Mouse (Mus musculus): ENCODE results near the gene Lhfp. TPM values are rescaled to one million over a fixed set of nuclear protein-coding genes. Genes with fewer than 3 reads are reported as not detected.
A peak's percentile ranks its signal among the peaks of the same experiment; 100 is the strongest.

Lhfp gene
- polyA plus RNA-seq, 1 experiment from 2014 or later: 64.5 TPM

- H3K9me3 ChIP-seq (replicated peaks; ENCODE audit: control insufficient read depth, low read length): no peaks in the 10 kb centered on the region
- ATAC-seq (replicated peaks; ENCODE audit: insufficient number of reproducible peaks, low FRiP score, low TSS enrichment): no peak
- H3K4me3 ChIP-seq (ENCODE audit: low read depth, low read length): peak overlapping the region; percentile 69
- H3K4me2 ChIP-seq: peak overlapping the region; percentile 88
- no peaks in the 10 kb centered on the region for H3K27me3 ChIP-seq (ENCODE audit: control insufficient read depth, insufficient read depth, low read length)
- no peaks in the 10 kb centered on the region for H3K36me3 ChIP-seq (ENCODE audit: control insufficient read depth, insufficient read depth, low read length)
- H3K4me1 ChIP-seq (ENCODE audit: control insufficient read depth, insufficient read depth, low read length): peaks cover 33% of the 10 kb centered on the region
- H3K27ac ChIP-seq (ENCODE audit: low read depth, low read length): peak overlapping the region; percentile 84
- 41% methylated on average over 11 of the region's 11 CpGs for WGBS (ENCODE audit: insufficient replicate concordance)
- peak overlapping the region; percentile 52; the same call in 1 of the 2 replicates for H3K9ac ChIP-seq (ENCODE audit: low read depth, low read length)
These were observed 3.5 kb downstream of the Lhfp start for GRCm38 (mm10) chr3:53044682-53045299.

- no peak overlapping the region for H3K4me3 ChIP-seq (ENCODE audit: low read depth, low read length)
- no peak for ATAC-seq (replicated peaks; ENCODE audit: insufficient number of reproducible peaks, low FRiP score, low TSS enrichment)
- WGBS (ENCODE audit: insufficient replicate concordance): 81% methylated on average over 4 of the region's 4 CpGs
- no peak overlapping the region for H3K9ac ChIP-seq (ENCODE audit: low read depth, low read length)
- H3K27ac ChIP-seq (ENCODE audit: low read depth, low read length): no peak overlapping the region
- no peaks in the 10 kb centered on the region for H3K9me3 ChIP-seq (replicated peaks; ENCODE audit: control insufficient read depth, low read length)
- no peaks in the 10 kb centered on the region for H3K36me3 ChIP-seq (ENCODE audit: control insufficient read depth, insufficient read depth, low read length)
- peak overlapping the region; percentile 6; the same call in 1 of the 2 replicates for H3K4me2 ChIP-seq
- H3K4me1 ChIP-seq (ENCODE audit: control insufficient read depth, insufficient read depth, low read length): peaks cover 29% of the 10 kb centered on the region
- no peaks in the 10 kb centered on the region for H3K27me3 ChIP-seq (ENCODE audit: control insufficient read depth, insufficient read depth, low read length)
These were observed 4.4 kb downstream of the Lhfp start for GRCm38 (mm10) chr3:53045697-53046096.

- H3K9ac ChIP-seq (ENCODE audit: low read depth, low read length): no peak overlapping the region
- no peaks in the 10 kb centered on the region for H3K27me3 ChIP-seq (ENCODE audit: control insufficient read depth, insufficient read depth, low read length)
- H3K4me1 ChIP-seq (ENCODE audit: control insufficient read depth, insufficient read depth, low read length): peaks cover 29% of the 10 kb centered on the region
- no peak overlapping the region for H3K4me3 ChIP-seq (ENCODE audit: low read depth, low read length)
- no peak for ATAC-seq (replicated peaks; ENCODE audit: insufficient number of reproducible peaks, low FRiP score, low TSS enrichment)
- H3K27ac ChIP-seq (ENCODE audit: low read depth, low read length): no peak overlapping the region
- H3K4me2 ChIP-seq: peak overlapping the region; percentile 33
- H3K9me3 ChIP-seq (replicated peaks; ENCODE audit: control insufficient read depth, low read length): no peaks in the 10 kb centered on the region
- H3K36me3 ChIP-seq (ENCODE audit: control insufficient read depth, insufficient read depth, low read length): no peaks in the 10 kb centered on the region
- 63% methylated on average over 6 of the region's 6 CpGs for WGBS (ENCODE audit: insufficient replicate concordance)
These were observed 5.0 kb downstream of the Lhfp start for GRCm38 (mm10) chr3:53046371-53046770.

- no peaks in the 10 kb centered on the region for H3K9me3 ChIP-seq (replicated peaks; ENCODE audit: control insufficient read depth, low read length)
- H3K4me3 ChIP-seq (ENCODE audit: low read depth, low read length): no peak overlapping the region
- H3K4me1 ChIP-seq (ENCODE audit: control insufficient read depth, insufficient read depth, low read length): peaks cover 18% of the 10 kb centered on the region
- H3K36me3 ChIP-seq (ENCODE audit: control insufficient read depth, insufficient read depth, low read length): no peaks in the 10 kb centered on the region
- no peak overlapping the region for H3K4me2 ChIP-seq
- no peak overlapping the region for H3K9ac ChIP-seq (ENCODE audit: low read depth, low read length)
- H3K27me3 ChIP-seq (ENCODE audit: control insufficient read depth, insufficient read depth, low read length): no peaks in the 10 kb centered on the region
- 62% methylated on average over 8 of the region's 8 CpGs for WGBS (ENCODE audit: insufficient replicate concordance)
- no peak for ATAC-seq (replicated peaks; ENCODE audit: insufficient number of reproducible peaks, low FRiP score, low TSS enrichment)
- no peak overlapping the region for H3K27ac ChIP-seq (ENCODE audit: low read depth, low read length)
These were observed 11.1 kb downstream of the Lhfp start for GRCm38 (mm10) chr3:53052385-53052784.

- peaks cover 42% of the 10 kb centered on the region for H3K4me1 ChIP-seq (ENCODE audit: control insufficient read depth, insufficient read depth, low read length)
- H3K36me3 ChIP-seq (ENCODE audit: control insufficient read depth, insufficient read depth, low read length): no peaks in the 10 kb centered on the region
- H3K27ac ChIP-seq (ENCODE audit: low read depth, low read length): no peak overlapping the region
- H3K4me2 ChIP-seq: no peak overlapping the region
- no peak overlapping the region for H3K9ac ChIP-seq (ENCODE audit: low read depth, low read length)
- WGBS (ENCODE audit: insufficient replicate concordance): 64% methylated on average over 10 of the region's 10 CpGs
- ATAC-seq (replicated peaks; ENCODE audit: insufficient number of reproducible peaks, low FRiP score, low TSS enrichment): no peak
- H3K4me3 ChIP-seq (ENCODE audit: low read depth, low read length): no peak overlapping the region
- no peaks in the 10 kb centered on the region for H3K27me3 ChIP-seq (ENCODE audit: control insufficient read depth, insufficient read depth, low read length)
- H3K9me3 ChIP-seq (replicated peaks; ENCODE audit: control insufficient read depth, low read length): no peaks in the 10 kb centered on the region
These were observed 15.1 kb downstream of the Lhfp start for GRCm38 (mm10) chr3:53056430-53056829.

GRCm38 (mm10) chr3:53059959-53060358, 18.6 kb downstream of the Lhfp start:
- Histone ChIP-seq H3K36me3 (ENCODE audit: control insufficient read depth, insufficient read depth, low read length) (no peaks in the 10 kb centered on the region), H3K27me3 (ENCODE audit: control insufficient read depth, insufficient read depth, low read length) (no peaks in the 10 kb centered on the region), H3K9ac (ENCODE audit: low read depth, low read length) (no peak overlapping the region), H3K4me1 (ENCODE audit: control insufficient read depth, insufficient read depth, low read length) (peaks cover 40% of the 10 kb centered on the region), H3K9me3 (replicated peaks; ENCODE audit: control insufficient read depth, low read length) (no peaks in the 10 kb centered on the region), H3K27ac (ENCODE audit: low read depth, low read length) (peak overlapping the region; percentile 58), H3K4me3 (ENCODE audit: low read depth, low read length) (no peak overlapping the region), H3K4me2 (no peak overlapping the region)
- 47% methylated on average over 2 of the region's 2 CpGs for WGBS (ENCODE audit: insufficient replicate concordance)
- no peak for ATAC-seq (replicated peaks; ENCODE audit: insufficient number of reproducible peaks, low FRiP score, low TSS enrichment)

- Histone ChIP-seq H3K36me3 (ENCODE audit: control insufficient read depth, insufficient read depth, low read length) (no peaks in the 10 kb centered on the region), H3K9ac (ENCODE audit: low read depth, low read length) (no peak overlapping the region), H3K27ac (ENCODE audit: low read depth, low read length) (0 out of 2 replicates have a peak overlapping the region, but pooled peaks have one; percentile 46), H3K4me2 (no peak overlapping the region), H3K4me1 (ENCODE audit: control insufficient read depth, insufficient read depth, low read length) (peaks cover 35% of the 10 kb centered on the region), H3K4me3 (ENCODE audit: low read depth, low read length) (no peak overlapping the region), H3K27me3 (ENCODE audit: control insufficient read depth, insufficient read depth, low read length) (no peaks in the 10 kb centered on the region), H3K9me3 (replicated peaks; ENCODE audit: control insufficient read depth, low read length) (no peaks in the 10 kb centered on the region; the same call in 1 of the 2 replicates)
- 54% methylated on average over 13 of the region's 13 CpGs for WGBS (ENCODE audit: insufficient replicate concordance)
- ATAC-seq (replicated peaks; ENCODE audit: insufficient number of reproducible peaks, low FRiP score, low TSS enrichment): no peak
These were observed 22.3 kb downstream of the Lhfp start for GRCm38 (mm10) chr3:53063423-53064147.

- Histone ChIP-seq H3K4me3 (ENCODE audit: low read depth, low read length) (no peak overlapping the region), H3K4me2 (no peak overlapping the region), H3K27ac (ENCODE audit: low read depth, low read length) (no peak overlapping the region), H3K4me1 (ENCODE audit: control insufficient read depth, insufficient read depth, low read length) (peaks cover 16% of the 10 kb centered on the region), H3K27me3 (ENCODE audit: control insufficient read depth, insufficient read depth, low read length) (no peaks in the 10 kb centered on the region), H3K36me3 (ENCODE audit: control insufficient read depth, insufficient read depth, low read length) (no peaks in the 10 kb centered on the region), H3K9me3 (replicated peaks; ENCODE audit: control insufficient read depth, low read length) (no peaks in the 10 kb centered on the region; the same call in 1 of the 2 replicates), H3K9ac (ENCODE audit: low read depth, low read length) (no peak overlapping the region)
- no peak for ATAC-seq (replicated peaks; ENCODE audit: insufficient number of reproducible peaks, low FRiP score, low TSS enrichment)
- WGBS (ENCODE audit: insufficient replicate concordance): 82% methylated on average over 13 of the region's 13 CpGs
These were observed 24.2 kb downstream of the Lhfp start for GRCm38 (mm10) chr3:53065267-53066094.
